ENCODE assay signal across 8 mouse cellular contexts in the genomic region with DNA sequence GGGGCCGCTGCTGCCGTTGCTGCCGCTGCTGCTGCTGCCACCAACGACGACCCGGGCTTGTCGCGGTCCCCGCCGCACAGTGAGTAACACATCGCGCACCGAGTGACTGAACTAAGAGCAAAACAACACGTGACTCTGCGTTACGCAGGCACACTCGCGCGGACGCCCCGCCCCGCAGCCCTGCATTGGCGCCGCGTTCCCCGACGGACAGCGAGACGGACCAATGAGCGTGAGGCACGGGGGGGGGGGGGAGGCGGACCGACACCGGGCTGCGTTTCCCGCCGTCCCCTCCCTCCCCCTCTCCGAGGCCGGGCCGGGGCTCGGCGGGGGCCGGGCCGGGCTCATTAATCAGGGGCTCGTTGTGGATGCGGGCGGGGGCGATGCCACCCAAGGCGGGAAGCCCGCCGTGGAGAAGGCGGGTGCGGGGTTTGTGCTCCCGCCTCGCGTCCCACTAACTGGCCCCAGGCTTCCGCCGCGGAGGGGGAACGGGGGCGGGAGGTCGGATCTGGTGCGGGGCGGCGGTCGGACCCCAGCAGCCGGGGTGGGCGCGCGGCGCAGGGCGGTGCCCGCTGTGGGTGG. TPM values are rescaled to one million over a fixed set of nuclear protein-coding genes. Genes with fewer than 3 reads are reported as not detected.
DNase-seq lines count a peak whose midpoint lies in the region; ATAC-seq and TF ChIP-seq lines count a peak whose summit lies in the region.

No protein-coding gene starts in this region.

- peak overlapping the region; percentile 92 for H3K4me2 ChIP-seq in embryonic facial prominence, embryonic 12.5 days (replicated peaks)
- peak overlapping the region; percentile 79 for H3K4me2 ChIP-seq in midbrain, embryonic 13.5 days (replicated peaks)

- peak overlapping the region; percentile 89 for H3K9ac ChIP-seq in embryonic facial prominence, embryonic 12.5 days
- H3K9ac ChIP-seq in midbrain, embryonic 13.5 days (replicated peaks), result peak overlapping the region; percentile 93

- no peaks in the 10 kb centered on the region for H3K27me3 ChIP-seq in embryonic facial prominence, embryonic 12.5 days
- H3K27me3 ChIP-seq in limb, embryonic 10.5 days (ENCODE audit: low read depth, poor library complexity, severe bottlenecking), result peaks cover 18% of the 10 kb centered on the region
- H3K27me3 ChIP-seq in midbrain, embryonic 13.5 days, result no peaks in the 10 kb centered on the region
- no peaks in the 10 kb centered on the region for H3K27me3 ChIP-seq in small intestine, adult 2 months (ENCODE audit: control insufficient read depth, insufficient read depth, low read length)

- no peaks in the 10 kb centered on the region for H3K9me3 ChIP-seq in embryonic facial prominence, embryonic 12.5 days
- no peaks in the 10 kb centered on the region for H3K9me3 ChIP-seq in limb, embryonic 10.5 days (replicated peaks)
- H3K9me3 ChIP-seq in midbrain, embryonic 13.5 days, result no peaks in the 10 kb centered on the region

- WGBS in embryonic facial prominence, embryonic 12.5 days, result under 1% methylated on average over 73 of the region's 73 CpGs
- under 1% methylated on average over 72 of the region's 73 CpGs for WGBS in limb, embryonic 10.5 days
- 2% methylated on average over 61 of the region's 73 CpGs for WGBS in midbrain, embryonic 13.5 days
- under 1% methylated on average over 65 of the region's 73 CpGs for WGBS in small intestine, adult 2 months

- peaks cover 20% of the 10 kb centered on the region; the same call in 1 of the 2 replicates for H3K36me3 ChIP-seq in embryonic facial prominence, embryonic 12.5 days
- H3K36me3 ChIP-seq in limb, embryonic 10.5 days, result peaks cover 28% of the 10 kb centered on the region
- 0 out of 2 replicates have a peak, but pooled peaks cover 9% of the 10 kb centered on the region for H3K36me3 ChIP-seq in midbrain, embryonic 13.5 days
- H3K36me3 ChIP-seq in small intestine, adult 2 months (ENCODE audit: control insufficient read depth, insufficient read depth, low read length), result peaks cover 13% of the 10 kb centered on the region

- DNase-seq in 3T3-L1 (ENCODE audit: low read depth, low spot score), result peak; percentile 95
- DNase-seq in adrenal gland, postnatal 36 days, result peak; percentile 97 to 98
- peak; percentile 97 for DNase-seq in heart, adult 18-20 months
- DNase-seq in kidney, adult 18-20 months, result peak; percentile 98
- peak; percentile 96 for DNase-seq in limb, embryonic 10.5 days (ENCODE audit: low spot score)

- peak overlapping the region; percentile 80 for H3K4me3 ChIP-seq in embryonic facial prominence, embryonic 12.5 days
- H3K4me3 ChIP-seq in limb, embryonic 10.5 days, result peak overlapping the region; percentile 91
- peak overlapping the region; percentile 62 for H3K4me3 ChIP-seq in midbrain, embryonic 13.5 days (replicated peaks)
- H3K4me3 ChIP-seq in small intestine, adult 2 months (ENCODE audit: low read depth, low read length), result peak overlapping the region; percentile 91

- ATAC-seq in embryonic facial prominence, embryonic 12.5 days (ENCODE audit: insufficient number of reproducible peaks, insufficient read depth, low FRiP score, low TSS enrichment), result peak; percentile 79
- peak; percentile 89 for ATAC-seq in midbrain, embryonic 13.5 days

- peak; percentile 99 for TF ChIP-seq POLR2A in small intestine, adult 2 months (IDR thresholded peaks at IDR 0.05; ENCODE audit: low read depth, low read length)

- peak overlapping the region; percentile 98 for H3K27ac ChIP-seq in embryonic facial prominence, embryonic 12.5 days
- peak overlapping the region; percentile 97 for H3K27ac ChIP-seq in limb, embryonic 10.5 days
- H3K27ac ChIP-seq in midbrain, embryonic 13.5 days, result peak overlapping the region; percentile 99
- peak overlapping the region; percentile 84 for H3K27ac ChIP-seq in small intestine, adult 2 months (ENCODE audit: insufficient read depth, low read depth, low read length)

- TF ChIP-seq CTCF in small intestine, adult 2 months (IDR thresholded peaks at IDR 0.05; ENCODE audit: extremely low read depth, insufficient read length, insufficient replicate concordance, low read depth, low read length), result no peak

- H3K4me1 ChIP-seq in embryonic facial prominence, embryonic 12.5 days, result peaks cover 41% of the 10 kb centered on the region
- peaks cover 63% of the 10 kb centered on the region for H3K4me1 ChIP-seq in limb, embryonic 10.5 days
- H3K4me1 ChIP-seq in midbrain, embryonic 13.5 days (replicated peaks), result peaks cover 52% of the 10 kb centered on the region
- peaks cover 35% of the 10 kb centered on the region for H3K4me1 ChIP-seq in small intestine, adult 2 months (ENCODE audit: control insufficient read depth, insufficient read depth, insufficient read length, low read length)

RNA-seq across cellular contexts. Expression of a gene that starts 0.7 kb away (rescaled TPM):
- total RNA-seq in adrenal gland, postnatal 36 days (2021), result 10 to 100 TPM; 47.4 to 60.1 TPM
- 11.5 and 11.8 TPM in 2 replicates for polyA plus RNA-seq in embryonic facial prominence, embryonic 12.5 days (2016; fragmentation: Nextera tagmentation; extraction: Ambion mirVana)
- total RNA-seq in heart, adult 18-20 months (2021), result 10 to 100 TPM; 17.8 to 18.5 TPM
- 5.8 and 9.7 TPM in 2 replicates for polyA plus RNA-seq in limb, embryonic 10.5 days (2016; fragmentation: Nextera tagmentation; extraction: Ambion mirVana)
- polyA plus RNA-seq in midbrain, embryonic 13.5 days (2015; fragmentation: Nextera tagmentation; extraction: Ambion mirVana), result 5.6 and 5.9 TPM in 2 replicates
- 7.5 and 31.2 TPM in 2 replicates for polyA plus RNA-seq in small intestine, adult 2 months (2012; rRNA removed)

Comparison
In these comparisons a context has a peak if more than half of its experiments do, and no peak if none do; other contexts are left out.
1. Peak in every context shown above with its lines: DNase-seq, ATAC-seq, H3K4me3 ChIP-seq and H3K27ac ChIP-seq.